Mouse (Mus musculus): ENCODE data around the gene Gja1.

Gene Gja1

DNA sequence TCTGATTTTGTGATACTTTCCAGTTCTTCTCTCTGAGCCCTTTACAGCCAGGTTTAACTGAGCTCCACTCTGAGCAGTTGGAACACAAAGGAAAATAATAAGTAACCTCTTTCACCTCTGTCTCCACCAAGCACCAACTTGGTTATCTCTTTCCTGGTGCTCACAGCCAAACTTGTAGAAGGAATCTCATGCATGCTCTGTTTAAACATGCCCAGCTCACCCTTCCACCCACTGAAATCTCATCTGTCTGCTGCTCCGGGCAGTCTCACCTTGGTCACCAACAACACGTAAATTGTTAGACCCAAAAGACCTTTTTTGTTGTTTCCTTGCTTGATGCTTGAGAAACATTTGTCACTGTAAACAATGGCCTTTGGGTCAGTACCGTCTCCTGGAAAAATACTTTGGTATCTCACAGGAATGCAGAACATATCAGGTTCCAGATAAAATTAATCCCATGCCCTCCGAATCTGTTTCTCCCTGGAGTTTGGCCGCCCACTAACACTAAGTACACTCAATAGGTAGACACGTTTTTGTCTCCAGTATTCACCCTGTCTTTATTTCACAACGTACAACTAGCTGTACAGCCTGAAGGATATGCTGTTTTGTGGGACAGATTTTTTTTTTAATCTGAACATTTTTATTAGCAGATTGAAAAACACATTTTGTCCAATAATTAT is 38.9 kb downstream of the Gja1 start:
- DNase-seq = no peak

DNA sequence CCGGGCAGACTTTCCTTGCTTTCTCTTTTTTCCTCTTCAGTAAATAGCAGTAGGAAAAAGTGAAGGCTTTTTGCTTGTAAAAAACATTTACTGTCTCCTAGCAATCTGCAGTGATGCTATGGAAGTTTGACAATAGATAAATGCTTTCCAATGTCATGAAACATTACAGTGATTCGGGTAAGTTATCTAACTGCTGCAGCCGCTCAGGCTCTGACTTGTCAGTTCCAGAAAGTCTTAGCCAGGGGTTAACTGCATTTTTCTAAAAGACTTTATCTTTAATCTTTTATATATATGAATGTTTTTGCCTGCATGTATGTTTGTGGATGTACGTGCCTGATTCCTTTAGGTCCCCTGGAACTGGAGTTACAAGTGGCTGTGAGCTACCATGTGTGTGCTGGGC is 45.4 kb downstream of the Gja1 start:
- no peak for DNase-seq

DNA sequence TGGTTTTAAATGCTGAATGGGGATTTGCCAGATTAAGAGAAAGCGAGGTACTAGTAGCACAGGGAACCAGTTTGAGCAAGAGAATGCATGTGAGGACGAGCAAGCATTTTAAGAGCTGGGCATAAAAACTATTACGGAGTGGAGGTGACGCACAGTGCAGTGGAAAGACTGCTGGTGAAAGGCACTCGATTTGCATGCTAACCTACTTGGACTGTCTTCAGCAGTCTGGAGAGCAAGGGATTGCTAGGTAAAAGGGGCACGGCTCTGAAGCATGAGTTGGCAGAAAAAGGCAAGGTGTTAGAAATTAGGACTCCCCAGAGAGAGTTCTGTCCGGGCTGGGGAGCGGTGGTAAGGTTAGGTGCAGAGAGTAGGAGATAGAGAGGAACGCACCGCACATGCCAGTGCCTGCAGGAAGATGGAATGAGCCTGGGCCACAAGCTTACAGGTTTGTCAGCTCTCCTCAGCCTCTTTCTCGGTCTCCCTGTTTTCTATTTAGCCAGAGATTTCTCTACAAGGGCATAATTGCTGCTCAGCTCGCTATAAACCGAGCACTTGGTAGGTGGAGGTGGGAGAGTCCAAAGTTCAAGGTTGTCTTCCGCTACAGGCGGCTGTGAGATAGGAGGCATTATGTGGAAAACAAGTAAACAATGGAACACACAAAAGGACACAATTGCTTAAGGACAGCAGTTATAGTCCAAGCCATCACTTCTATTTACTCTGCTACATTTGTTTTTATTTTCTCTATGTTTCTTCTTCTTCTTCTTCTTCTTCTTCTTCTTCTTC is 48.1 kb downstream of the Gja1 start:
- no peak for DNase-seq

DNA sequence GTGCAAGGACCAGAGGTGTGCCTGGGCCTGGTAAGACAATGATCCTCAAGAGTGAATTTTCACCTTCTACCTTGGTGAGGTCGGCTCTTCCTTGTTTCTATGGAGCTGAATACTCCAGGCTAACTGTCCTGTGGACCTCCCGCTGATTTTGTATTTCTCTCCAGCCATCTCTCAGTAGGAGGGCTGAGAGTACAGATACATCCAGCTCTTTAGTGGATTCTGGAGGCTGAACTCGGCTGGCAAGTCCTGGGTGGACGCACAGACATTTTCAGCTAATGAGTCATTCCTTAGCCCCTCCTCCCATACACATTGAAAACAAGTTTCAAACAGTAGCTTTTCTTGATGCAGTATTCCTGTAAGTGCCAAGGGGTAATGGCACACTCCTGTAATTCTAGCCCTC is 49.2 kb downstream of the Gja1 start:
- DNase-seq = no peak

DNA sequence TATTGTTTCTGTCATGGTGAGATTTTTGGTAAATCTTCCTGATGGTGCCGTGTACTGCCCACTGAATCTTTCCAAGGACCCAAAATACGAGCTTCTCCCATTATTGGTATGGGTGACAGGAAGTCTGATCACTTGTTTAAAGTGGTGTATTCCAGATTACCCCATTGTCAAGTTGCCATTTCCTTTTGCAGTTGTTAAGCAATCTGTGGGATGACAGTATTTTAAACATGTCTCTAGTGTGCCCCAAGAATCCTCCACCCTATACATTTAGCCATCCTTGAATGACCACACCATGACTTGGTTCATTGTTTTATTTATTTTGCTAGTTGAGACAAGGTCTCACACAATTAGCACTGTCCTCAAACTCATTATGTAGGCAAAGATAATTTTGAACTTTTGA is 50.3 kb downstream of the Gja1 start:
- no peak for DNase-seq

DNA sequence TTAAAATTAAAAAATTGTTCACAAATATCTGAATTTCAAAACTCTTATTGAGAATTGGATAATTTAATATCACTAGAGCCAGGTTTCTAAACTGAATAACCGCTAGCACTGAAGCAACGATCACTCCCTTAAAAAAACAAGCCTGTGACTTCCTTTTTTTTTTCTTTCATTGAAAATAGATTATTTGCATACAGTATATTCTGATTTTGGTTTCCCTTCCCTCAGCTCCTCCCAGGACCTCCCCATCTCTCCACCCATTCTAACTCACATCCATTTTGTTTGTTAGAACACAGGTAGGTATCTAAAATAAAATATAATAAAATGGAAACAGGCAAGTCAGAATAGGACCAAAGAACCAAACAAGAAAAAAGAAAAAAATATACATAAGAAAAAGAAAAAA is 50.7 kb downstream of the Gja1 start:
- no peak for DNase-seq

DNA sequence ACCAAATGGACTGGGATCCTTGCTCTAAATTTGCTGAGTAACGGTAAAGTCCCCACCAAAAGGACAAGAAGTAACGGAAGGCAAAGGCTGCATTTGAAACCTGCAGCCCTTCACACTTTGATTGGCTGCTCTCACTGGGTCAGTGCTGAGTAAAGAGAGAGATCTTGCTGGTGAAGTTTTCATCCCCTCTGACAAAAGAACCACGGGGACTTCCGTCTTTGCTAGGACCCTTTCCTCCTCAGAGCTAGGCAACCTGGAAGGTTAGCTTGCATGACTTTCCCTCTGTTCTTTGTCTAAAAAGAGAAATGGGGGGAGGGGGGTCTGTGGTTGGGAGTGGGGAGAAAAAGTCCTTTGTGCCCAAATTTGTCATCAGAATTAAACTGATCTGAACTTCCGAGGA is 51.9 kb downstream of the Gja1 start:
- no peak for DNase-seq

DNA sequence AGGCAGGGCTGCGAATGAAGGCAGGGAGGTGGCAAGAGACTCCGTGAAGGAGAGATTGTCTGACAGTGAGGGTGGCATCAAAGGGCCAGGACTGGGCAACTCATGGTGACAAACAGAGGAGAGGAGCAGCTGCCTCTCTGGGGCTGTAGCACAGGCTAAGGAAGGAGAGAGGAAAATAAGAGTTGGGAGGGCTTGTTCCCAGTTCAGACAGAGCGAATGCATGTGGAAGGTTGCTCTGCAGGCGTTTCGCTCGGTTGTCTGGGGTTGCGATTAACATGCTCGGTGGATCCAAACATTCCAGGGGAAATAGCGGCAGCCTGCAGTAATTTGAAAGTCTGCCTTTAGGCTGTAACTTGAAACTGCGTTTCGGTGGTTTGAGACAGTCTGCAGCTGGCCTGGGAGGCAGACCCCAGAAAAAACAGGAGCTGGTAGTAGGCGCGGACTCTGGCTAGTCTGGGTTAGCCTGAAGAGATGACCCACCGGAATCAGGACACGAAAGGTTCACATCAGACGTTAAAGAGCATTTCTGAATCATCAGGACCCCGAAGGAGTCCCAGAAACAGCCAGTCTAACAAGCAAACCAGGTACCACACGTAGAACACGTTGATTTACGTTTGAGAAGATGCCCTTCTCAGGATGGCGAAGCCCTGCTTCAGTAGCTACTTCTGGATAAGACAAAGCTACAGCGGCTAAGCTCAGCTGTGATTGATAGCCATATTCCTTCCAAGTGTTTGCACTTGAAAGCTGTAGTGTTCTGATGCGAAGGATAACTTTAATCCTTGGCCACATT is 54.7 kb downstream of the Gja1 start:
- DNase-seq = no peak

DNA sequence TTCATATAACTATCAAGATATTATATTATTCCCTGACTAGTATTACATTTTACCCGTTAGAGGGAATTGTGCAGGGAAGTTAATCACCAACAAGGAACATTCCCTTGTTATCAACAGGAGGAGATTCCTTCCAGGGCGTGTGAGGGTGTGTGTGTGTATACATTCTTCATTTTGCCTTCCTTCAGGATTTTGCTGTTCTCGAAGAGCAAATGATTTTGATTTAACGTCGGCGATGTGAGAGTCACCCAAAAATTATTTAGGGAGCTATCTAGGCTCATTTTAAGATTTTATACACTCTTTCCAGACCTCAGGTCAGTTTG is 55.2 kb downstream of the Gja1 start:
- no peak for DNase-seq

DNA sequence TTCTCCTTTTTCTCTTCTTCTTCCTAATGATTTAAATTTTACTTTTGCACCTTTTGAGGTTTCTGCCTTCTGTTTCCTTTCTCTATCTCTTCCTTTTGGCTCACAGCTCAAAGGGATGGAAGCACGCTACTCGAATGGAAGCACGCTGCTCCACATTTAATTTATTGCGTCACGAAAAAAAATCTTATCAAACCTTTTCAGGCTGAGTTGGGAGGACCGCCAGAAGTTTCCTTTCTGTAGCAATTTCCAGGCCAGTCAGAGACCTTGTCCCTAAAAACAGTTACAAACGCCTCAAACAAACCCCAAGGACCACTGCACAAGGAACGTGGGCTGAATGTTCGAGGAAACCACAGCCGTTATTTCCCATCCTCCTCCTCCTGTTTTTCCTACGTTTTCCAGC is 60.2 kb downstream of the Gja1 start:
- DNase-seq = no peak

DNA sequence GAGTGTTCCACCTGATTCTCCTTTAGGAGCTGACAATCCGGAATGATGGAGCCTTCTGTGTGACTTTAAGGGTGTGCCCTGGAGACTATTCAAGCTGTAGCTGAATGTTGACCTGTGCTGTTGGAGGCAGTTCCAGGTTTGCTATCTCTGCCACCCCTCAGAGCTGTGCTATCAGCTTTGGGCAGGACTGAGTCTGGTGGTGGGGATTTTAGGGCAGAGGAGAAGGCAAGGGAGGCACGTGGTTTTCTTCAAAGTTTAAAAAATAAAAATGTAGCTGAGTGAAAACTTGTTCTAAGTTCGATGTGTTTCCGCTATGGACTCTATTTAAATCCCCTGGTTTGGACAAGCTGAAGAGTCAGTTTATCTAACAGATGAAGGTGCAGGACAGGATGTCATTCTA is 62.5 kb downstream of the Gja1 start:
- no peak for DNase-seq

DNA sequence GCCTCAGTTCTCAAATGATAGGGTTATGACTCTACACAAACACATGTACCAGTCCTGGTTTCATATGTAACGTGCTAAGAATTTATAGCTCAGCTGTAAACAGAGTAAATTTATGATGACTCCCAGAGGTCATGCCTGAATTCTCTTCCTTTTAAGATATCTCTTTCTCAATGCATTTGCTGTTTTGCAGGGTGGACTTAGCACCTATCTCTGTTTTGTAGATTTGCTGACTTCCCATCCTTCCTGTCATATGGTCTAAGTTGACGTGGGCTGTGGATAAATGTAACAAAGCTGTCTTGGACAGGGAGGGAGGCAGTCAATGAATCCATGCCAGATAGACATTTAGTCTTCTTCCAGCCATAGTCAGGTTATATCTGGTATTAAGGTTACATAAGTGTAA is 67.3 kb downstream of the Gja1 start:
- DNase-seq = no peak

DNA sequence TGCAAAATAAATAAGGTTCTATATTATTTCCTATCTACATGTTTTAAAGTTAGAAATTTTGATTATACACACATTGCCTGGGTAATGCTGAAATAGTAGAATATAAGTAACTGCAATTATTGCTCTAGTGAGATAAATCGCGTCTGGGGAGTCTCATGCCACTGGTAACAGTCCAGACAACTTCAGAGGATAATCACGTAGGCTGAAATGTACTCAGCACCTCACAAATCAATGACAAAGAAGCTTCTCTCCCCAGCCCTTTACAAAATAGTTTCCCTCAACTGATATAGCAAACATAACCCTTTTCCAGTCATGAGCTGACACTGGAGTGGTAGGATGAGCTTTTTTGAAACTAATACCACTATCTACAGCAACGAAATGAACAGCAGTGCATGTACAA is 71.9 kb downstream of the Gja1 start:
- DNase-seq = no peak
